Mouse (Mus musculus): ENCODE measurements around the gene Sell. TPM values are rescaled to one million over a fixed set of nuclear protein-coding genes. Genes with fewer than 3 reads are reported as not detected.
A peak's percentile ranks its signal among the peaks of the same experiment; 100 is the strongest.

The Sell gene
- polyA plus RNA-seq, 1 experiment from 2014 or later: 0.26 TPM

DNA sequence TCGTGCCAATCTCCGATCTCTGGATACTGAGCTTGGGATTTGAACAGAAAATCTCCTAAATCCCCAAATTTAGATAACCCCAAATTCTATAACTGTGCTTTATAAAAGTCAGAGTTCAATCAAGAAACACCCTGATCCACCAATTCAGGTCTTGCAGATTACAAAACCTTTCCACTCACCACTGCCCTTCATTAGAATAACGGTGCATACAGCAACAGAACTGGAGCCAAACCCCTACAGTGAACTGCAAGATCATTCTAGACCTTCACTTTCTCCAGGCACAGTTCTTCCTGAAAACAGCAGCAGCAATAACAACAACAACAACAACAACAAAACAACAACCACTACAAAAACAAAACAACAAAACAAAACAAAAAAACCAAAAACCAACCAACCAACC is 25.0 kb downstream of the Sell start:
- no peak for TF ChIP-seq CTCF (IDR thresholded peaks at IDR 0.05; ENCODE audit: low read depth)
- ATAC-seq (ENCODE audit: insufficient read depth) (no peak), DNase-seq (no peak)
- Histone ChIP-seq H3K27ac (ENCODE audit: low read depth) (no peak overlapping the region), H3K4me3 (ENCODE audit: low read depth, low read length) (no peak overlapping the region), H3K27me3 (ENCODE audit: insufficient read depth, low read length) (no peaks in the 10 kb centered on the region), H3K9ac (no peak overlapping the region), H3K36me3 (ENCODE audit: insufficient read depth) (no peaks in the 10 kb centered on the region), H3K4me1 (ENCODE audit: insufficient read depth) (no peaks in the 10 kb centered on the region), H3K4me2 (no peak overlapping the region), H3K9me3 (ENCODE audit: low read depth, low read length) (no peaks in the 10 kb centered on the region)
- WGBS: 77% methylated on average over 3 of the region's 3 CpGs

DNA sequence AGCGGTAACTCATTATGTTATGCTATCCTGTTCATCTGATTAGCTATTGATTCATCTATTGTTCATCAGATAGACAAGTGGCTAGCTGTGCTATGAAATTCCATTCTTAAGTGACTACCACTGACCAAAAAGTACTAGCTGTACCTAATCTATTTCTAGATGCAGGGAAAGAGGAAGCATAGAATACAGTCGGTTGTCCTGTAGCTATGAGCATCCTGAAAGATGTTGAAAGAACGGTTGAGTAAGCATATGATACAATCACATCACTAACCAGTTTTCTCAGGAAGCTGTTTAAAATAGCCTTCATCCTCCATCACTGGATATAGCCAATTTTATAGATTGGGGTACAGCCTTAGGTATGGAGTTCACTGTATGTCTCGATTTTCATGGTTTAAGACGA is 26.1 kb downstream of the Sell start:
- Histone ChIP-seq H3K36me3 (ENCODE audit: insufficient read depth) (no peaks in the 10 kb centered on the region), H3K9ac (no peak overlapping the region), H3K27ac (ENCODE audit: low read depth) (no peak overlapping the region), H3K4me3 (ENCODE audit: low read depth, low read length) (no peak overlapping the region), H3K4me1 (ENCODE audit: insufficient read depth) (no peaks in the 10 kb centered on the region), H3K4me2 (no peak overlapping the region), H3K27me3 (ENCODE audit: insufficient read depth, low read length) (no peaks in the 10 kb centered on the region), H3K9me3 (ENCODE audit: low read depth, low read length) (no peaks in the 10 kb centered on the region)
- 87% methylated on average over 5 of the region's 5 CpGs for WGBS
- TF ChIP-seq CTCF (IDR thresholded peaks at IDR 0.05; ENCODE audit: low read depth): no peak
- DNase-seq: no peak
- ATAC-seq (ENCODE audit: insufficient read depth): no peak

DNA sequence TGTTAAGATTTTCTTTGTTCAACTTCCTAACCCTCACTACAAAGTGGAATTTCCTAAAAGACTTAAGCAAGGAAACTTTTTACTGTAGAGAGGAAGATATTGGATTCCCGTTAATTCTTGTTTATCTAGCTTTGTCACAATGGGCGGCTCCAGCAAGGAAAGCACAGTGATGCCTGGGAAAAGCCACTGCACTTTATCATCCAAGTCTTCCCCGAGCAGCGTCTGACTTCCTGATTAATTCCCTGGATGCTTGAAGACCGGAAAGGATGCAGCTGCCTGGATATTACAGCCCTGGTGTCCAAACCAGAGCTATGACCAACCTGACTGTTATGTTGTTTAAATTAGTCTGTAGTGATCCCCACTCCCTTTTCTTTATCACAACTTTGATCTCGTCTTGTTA is 35.0 kb downstream of the Sell start:
- WGBS: 27% methylated on average over 6 of the region's 6 CpGs
- H3K27me3 ChIP-seq (ENCODE audit: insufficient read depth, low read length): no peaks in the 10 kb centered on the region
- H3K4me1 ChIP-seq (ENCODE audit: insufficient read depth): no peaks in the 10 kb centered on the region
- no peak overlapping the region for H3K4me3 ChIP-seq (ENCODE audit: low read depth, low read length)
- ATAC-seq (ENCODE audit: insufficient read depth) (no peak), DNase-seq (peak; percentile 17)
- no peaks in the 10 kb centered on the region for H3K36me3 ChIP-seq (ENCODE audit: insufficient read depth)
- TF ChIP-seq CTCF (IDR thresholded peaks at IDR 0.05; ENCODE audit: low read depth): no peak
- H3K9me3 ChIP-seq (ENCODE audit: low read depth, low read length): no peaks in the 10 kb centered on the region
- no peak overlapping the region for H3K9ac ChIP-seq
- no peak overlapping the region for H3K4me2 ChIP-seq
- H3K27ac ChIP-seq (ENCODE audit: low read depth): no peak overlapping the region

DNA sequence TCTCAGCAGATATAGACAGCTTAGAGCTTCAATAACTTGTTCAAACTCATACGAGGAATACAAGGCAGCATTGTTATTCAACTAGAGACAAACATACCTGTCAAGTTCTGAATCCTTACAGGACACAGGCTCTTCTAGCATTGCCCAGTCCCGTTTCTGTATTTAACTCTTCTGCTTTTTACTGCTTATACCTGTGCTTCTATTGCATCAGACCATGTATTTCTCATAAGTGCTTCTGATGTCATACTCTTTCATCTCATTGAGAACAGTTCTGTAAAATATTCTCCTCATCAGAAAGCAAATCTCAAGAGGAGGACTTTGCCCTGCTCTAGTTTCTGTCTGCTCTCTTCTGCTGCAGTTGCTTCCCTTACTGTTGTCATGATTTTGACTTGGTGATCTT is 36.1 kb downstream of the Sell start:
- H3K36me3 ChIP-seq (ENCODE audit: insufficient read depth): no peaks in the 10 kb centered on the region
- DNase-seq (no peak), ATAC-seq (ENCODE audit: insufficient read depth) (no peak)
- no peaks in the 10 kb centered on the region for H3K27me3 ChIP-seq (ENCODE audit: insufficient read depth, low read length)
- 70% methylated on average over 2 of the region's 2 CpGs for WGBS
- no peak for TF ChIP-seq CTCF (IDR thresholded peaks at IDR 0.05; ENCODE audit: low read depth)
- no peak overlapping the region for H3K4me3 ChIP-seq (ENCODE audit: low read depth, low read length)
- H3K4me1 ChIP-seq (ENCODE audit: insufficient read depth): no peaks in the 10 kb centered on the region
- no peaks in the 10 kb centered on the region for H3K9me3 ChIP-seq (ENCODE audit: low read depth, low read length)
- no peak overlapping the region for H3K27ac ChIP-seq (ENCODE audit: low read depth)
- H3K9ac ChIP-seq: no peak overlapping the region
- H3K4me2 ChIP-seq: no peak overlapping the region

DNA sequence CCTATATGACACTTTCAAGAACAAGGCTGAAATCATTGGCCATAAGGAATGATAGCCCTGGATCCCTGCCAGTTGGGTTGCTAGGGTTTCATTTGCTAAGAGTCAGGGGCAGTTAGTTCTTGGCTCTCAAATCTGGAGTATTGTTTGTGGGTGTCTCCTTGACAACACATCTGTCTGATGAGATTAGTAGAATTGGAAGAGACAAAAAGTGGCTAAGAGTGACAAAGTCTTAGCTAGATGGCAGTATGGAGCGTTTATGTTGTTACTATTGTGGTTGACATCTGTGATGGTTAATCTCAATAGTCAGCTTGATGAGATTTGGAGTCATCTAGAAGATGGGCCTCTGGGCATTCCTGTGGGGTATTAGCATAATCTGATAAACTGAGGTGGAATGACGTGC is 36.6 kb downstream of the Sell start:
- H3K4me3 ChIP-seq (ENCODE audit: low read depth, low read length): no peak overlapping the region
- TF ChIP-seq CTCF (IDR thresholded peaks at IDR 0.05; ENCODE audit: low read depth): no peak
- H3K4me2 ChIP-seq: no peak overlapping the region
- ATAC-seq (ENCODE audit: insufficient read depth) (no peak), DNase-seq (peak; percentile 13)
- H3K9me3 ChIP-seq (ENCODE audit: low read depth, low read length): no peaks in the 10 kb centered on the region
- H3K9ac ChIP-seq: no peak overlapping the region
- no peaks in the 10 kb centered on the region for H3K27me3 ChIP-seq (ENCODE audit: insufficient read depth, low read length)
- no peak overlapping the region for H3K27ac ChIP-seq (ENCODE audit: low read depth)
- 62% methylated on average over 2 of the region's 2 CpGs for WGBS
- H3K4me1 ChIP-seq (ENCODE audit: insufficient read depth): no peaks in the 10 kb centered on the region
- no peaks in the 10 kb centered on the region for H3K36me3 ChIP-seq (ENCODE audit: insufficient read depth)

DNA sequence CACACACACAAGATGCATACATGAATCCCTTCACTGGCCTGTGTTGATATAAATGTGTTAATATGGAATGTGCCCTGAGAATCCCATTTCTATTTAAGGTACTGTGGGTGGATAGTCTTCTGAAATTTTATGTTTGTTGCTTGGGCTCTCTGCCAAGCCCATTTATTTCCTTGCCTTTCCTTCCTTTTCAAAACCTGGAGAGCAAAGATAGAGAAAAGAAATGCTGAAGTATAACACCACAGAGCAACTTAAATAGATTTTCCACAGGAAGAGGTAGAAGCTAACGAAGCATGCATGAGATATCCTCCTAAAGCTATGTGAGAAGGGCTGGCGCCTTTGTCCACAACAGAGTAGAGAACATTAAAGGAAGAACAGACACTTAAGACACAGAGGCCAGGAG is 48.0 kb downstream of the Sell start:
- ATAC-seq (ENCODE audit: insufficient read depth) (no peak), DNase-seq (peak; percentile 34)
- 0 out of 2 replicates have a peak, but pooled peaks cover 3% of the 10 kb centered on the region for H3K9me3 ChIP-seq (ENCODE audit: low read depth, low read length)
- no peak overlapping the region for H3K9ac ChIP-seq
- H3K4me1 ChIP-seq (ENCODE audit: insufficient read depth): no peaks in the 10 kb centered on the region
- no peaks in the 10 kb centered on the region for H3K36me3 ChIP-seq (ENCODE audit: insufficient read depth)
- 69% methylated on average over 2 of the region's 2 CpGs for WGBS
- TF ChIP-seq CTCF (IDR thresholded peaks at IDR 0.05; ENCODE audit: low read depth): no peak
- no peaks in the 10 kb centered on the region for H3K27me3 ChIP-seq (ENCODE audit: insufficient read depth, low read length)
- no peak overlapping the region for H3K4me2 ChIP-seq
- no peak overlapping the region for H3K27ac ChIP-seq (ENCODE audit: low read depth)
- no peak overlapping the region for H3K4me3 ChIP-seq (ENCODE audit: low read depth, low read length)

DNA sequence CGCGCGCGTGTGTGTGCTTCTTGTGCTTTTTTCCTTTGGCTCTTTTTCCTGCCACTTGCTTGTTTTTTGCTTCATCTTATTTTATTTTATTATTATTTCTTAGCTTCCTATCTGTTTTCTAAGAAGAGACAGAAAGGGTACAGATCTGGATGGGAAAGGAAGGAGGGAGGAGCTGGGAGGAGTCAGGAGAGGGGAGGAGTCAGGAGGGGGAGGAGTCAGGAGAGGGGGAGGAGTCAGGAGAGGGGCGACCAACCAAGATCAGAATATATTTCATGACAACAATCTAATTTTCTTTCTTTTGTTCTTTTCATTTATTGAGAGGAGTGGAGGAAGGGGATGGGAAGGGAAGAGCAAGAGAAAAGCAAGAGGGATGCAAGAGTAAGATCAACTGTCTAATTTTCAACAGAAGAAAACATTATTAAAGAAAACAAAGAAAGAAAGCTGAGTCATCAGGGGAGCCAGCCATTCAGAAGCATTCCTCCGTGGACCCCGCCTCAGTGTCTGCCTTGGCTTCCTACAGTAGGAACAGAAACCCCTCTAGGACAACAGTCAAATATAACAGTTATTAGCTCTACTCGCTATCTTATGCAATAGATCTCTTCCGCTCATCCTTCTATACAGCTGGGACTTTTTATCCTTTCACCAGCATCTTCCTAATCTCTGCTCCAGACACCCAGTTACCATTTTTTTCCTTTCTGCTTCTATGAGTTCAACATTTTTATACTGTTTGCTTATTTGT is 49.0 kb downstream of the Sell start:
- no peaks in the 10 kb centered on the region for H3K36me3 ChIP-seq (ENCODE audit: insufficient read depth)
- H3K4me2 ChIP-seq: no peak overlapping the region
- H3K4me1 ChIP-seq (ENCODE audit: insufficient read depth): no peaks in the 10 kb centered on the region
- no peak for DNase-seq
- 87% methylated on average over 9 of the region's 9 CpGs for WGBS
- H3K9ac ChIP-seq: no peak overlapping the region
- H3K27ac ChIP-seq (ENCODE audit: low read depth): no peak overlapping the region
- H3K27me3 ChIP-seq (ENCODE audit: insufficient read depth, low read length): no peaks in the 10 kb centered on the region
- no peak for TF ChIP-seq CTCF (IDR thresholded peaks at IDR 0.05; ENCODE audit: low read depth)
- no peak for ATAC-seq (ENCODE audit: insufficient read depth)
- H3K4me3 ChIP-seq (ENCODE audit: low read depth, low read length): no peak overlapping the region
- H3K9me3 ChIP-seq (ENCODE audit: low read depth, low read length): 0 out of 2 replicates have a peak, but pooled peaks cover 3% of the 10 kb centered on the region

Data from lung, embryonic 14.5 days (tissue).